Mouse (Mus musculus): ENCODE results near the gene Pld4.
A peak's percentile ranks its signal among the peaks of the same experiment; 100 is the strongest.

Pld4 gene

DNA sequence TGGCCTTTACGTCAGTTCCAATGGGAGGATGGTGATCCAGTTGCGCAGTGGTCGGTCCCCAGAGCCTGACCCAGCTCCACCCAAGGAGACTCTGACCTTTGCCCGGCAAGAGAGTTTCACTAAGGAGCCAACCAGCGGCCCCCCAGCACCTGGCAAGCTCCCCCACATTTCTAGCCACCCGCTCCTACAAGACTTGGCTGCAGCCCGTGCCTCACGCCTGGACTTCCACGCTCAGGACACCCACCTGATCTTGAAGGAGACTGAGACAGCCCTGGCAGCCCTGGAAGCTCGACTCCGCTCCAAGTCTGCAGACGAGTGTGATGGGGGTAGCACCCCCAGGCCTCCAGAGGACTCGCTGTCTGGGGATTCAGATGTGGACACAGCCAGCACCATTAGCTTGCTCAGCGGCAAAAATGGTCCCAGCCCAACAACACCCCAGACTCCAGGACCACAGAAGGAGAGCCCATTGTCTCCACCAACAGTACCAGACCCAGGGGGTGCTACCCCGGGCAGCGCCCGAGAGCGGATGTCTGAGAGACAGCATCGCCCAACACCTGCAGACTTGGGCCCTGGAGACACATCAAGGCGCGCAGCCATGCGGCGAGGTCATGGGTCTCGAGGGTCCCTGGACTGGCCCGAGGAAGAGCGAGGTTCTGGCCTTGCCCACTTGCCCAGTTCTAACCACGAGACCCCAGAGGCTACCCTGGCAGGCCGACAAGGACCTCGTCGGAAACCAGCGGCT is 22.0 kb upstream of the Pld4 start:
- no peak for DNase-seq (ENCODE audit: low read depth, low spot score)

DNA sequence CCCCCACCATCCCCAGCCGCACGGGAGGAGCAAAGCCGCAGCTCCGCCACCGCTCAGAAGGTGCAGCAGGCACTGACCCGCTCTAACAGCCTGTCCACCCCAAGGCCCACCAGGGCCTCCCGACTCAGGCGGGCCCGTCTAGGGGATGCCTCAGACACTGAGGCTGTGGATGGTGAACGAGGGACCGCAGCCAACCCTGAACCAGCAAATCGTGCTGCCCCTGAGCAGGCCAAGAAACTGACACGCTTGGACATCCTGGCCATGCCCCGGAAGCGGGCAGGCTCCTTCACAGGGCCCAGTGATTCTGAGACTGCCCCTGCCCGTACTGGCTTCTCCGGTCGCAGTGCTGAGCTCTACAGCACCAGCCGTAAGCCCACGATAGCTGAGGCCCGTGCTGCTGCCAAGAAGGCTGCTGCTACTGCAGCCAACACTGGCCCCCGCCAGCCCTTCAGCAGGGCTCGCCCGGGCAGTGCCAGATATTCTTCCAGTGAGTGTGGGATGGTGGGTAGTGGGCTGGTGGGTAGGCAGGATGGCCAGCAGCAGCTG is 21.4 kb upstream of the Pld4 start:
- no peak for DNase-seq (ENCODE audit: low read depth, low spot score)

DNA sequence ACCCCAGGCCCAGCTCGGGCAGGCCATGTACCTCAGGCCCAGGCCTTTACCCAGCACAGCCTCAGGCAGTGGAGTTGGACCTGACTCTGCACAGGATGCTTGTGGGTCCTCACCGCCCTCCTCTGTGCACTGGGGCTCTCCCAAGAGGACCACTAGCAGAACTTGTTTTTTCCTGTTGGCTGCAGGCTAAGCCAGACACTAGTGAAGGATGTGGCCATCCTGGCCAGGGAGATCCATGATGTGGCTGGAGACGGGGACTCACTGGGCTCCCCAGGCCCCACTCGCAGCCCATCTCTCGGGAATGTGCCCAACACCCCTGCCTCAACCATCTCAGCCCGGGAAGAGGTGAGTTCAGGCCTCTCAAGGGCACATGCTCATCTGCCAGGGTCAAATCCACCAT is 17.7 kb upstream of the Pld4 start:
- no peak for DNase-seq (ENCODE audit: low read depth, low spot score)

DNA sequence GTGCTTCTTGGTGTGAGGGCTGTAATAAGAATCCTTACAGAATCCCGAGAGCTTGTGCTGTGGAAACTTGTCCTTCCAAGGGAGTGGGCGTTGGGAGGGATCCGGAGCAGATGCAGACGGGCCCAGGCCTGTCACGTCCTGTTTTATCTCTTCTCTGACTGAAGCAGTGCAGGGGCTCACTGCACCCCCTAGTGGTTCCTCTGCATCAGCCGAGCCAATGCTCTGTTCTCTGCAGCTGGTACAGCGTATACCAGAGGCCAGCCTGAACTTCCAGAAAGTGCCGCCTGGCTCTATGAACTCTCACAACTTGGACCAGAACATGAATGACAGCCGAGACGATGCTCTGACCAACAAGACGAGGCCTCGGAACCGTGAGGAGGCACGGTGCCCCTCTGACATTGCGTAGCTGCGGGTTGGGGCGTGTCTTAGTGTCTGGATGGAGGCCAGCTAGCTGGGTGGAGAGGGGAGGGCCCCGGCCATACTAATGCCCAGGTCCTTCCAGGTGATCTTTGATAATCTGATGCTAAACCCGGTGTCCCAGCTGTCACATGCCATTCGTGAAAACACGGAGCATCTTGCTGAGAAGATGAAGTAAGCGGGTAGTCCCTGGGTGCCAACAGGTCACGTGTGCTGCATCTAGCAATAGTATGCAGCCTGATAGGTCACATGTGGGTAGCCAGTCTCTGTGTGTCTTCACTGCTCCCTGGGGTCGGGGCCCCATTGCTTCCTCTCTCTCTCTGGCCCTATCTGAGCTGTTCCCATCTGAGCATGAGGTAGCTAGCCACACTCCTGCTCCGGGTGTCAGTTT is 17.1 kb upstream of the Pld4 start:
- DNase-seq (ENCODE audit: low read depth, low spot score): peak; percentile 87

DNA sequence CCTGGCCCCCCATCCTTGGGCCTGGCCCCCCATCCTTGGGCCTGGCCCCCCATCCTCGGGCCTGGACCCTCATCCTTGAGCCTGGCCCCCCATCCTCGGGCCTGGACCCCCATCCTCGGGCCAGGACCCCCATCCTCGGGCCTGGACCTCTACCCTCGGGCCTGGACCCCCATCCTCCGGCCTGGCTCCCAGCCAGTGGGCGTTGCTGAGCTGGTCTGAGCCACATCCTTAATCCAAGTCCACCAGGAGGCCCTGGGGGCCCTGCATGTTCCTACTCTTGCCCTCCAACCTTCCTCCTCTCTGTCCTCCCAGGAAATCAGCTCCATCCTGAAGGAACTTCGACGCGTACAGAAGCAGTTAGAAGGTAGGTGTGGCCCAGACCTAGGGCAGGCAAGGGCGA is 16.2 kb upstream of the Pld4 start:
- DNase-seq (ENCODE audit: low read depth, low spot score): no peak

DNA sequence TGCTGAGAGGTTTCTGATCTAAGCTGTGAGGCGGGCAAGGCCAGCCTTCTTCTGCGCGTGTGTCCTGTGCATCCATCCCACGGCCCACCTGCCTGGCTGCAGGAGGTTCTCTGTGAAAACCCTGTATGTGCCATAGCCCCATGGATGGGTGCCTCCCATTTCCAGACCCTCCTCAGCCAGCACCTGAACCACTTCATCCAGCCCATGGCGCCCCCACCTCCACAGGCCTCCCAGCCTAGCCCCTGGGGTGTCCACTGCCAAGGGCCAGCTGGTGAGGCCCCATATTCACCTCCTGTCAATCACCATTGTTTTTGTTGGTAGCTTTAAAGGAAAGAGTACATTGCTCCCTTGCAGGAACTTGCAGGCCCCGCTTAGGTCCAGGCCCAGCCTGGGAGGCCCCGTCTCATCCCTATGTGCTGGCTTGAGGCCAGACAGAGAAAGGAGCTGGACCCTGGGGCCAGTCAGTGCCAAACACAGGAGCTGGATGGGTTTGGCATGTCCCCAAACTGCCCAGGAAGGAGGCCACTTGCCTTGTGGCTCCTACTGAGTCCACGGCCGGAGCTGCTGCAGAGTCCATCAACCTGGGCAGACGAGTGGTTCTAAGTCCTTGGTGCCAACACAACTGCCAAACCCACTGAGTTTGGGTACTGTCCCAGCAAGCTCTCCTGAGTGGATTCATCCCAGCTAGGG is 15.4 kb upstream of the Pld4 start:
- DNase-seq (ENCODE audit: low read depth, low spot score): no peak

DNA sequence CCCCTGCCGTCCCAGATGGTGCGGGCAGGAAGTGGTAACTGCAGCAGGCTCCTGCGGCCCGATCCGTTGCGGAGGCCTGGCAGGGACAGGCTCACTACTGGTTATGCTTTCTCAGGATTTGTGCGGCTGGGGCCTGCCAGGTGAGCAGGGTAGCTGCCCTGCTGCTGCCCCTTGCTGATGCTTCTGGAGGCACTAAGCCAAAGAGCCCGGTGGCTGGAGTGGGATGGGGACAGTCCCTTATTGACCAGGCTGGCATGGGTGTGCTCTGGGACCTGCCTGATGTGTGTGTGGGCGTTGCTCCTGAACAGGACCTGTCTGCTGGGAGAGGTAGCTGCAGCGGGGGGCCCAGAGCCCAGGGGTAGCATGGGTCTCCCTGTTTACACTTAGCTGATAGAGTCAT is 14.7 kb upstream of the Pld4 start:
- no peak for DNase-seq (ENCODE audit: low read depth, low spot score)

DNA sequence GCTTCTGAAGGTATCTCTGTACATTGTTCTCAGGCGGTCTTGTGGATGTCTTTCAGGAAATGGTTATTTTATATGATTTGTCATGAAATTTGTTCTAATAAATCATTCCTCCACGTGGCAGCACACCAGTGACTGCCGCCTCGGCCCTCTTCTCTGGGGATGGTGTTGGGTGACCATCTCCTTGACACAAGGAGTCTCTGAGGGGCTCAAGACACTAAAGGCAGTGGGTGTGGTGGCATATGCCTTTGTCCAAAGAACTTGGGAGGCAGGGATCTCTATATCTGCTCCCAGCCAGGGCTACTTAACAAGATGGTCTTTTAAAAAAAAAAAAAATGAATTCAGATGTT is 14.0 kb upstream of the Pld4 start:
- no peak for DNase-seq (ENCODE audit: low read depth, low spot score)

DNA sequence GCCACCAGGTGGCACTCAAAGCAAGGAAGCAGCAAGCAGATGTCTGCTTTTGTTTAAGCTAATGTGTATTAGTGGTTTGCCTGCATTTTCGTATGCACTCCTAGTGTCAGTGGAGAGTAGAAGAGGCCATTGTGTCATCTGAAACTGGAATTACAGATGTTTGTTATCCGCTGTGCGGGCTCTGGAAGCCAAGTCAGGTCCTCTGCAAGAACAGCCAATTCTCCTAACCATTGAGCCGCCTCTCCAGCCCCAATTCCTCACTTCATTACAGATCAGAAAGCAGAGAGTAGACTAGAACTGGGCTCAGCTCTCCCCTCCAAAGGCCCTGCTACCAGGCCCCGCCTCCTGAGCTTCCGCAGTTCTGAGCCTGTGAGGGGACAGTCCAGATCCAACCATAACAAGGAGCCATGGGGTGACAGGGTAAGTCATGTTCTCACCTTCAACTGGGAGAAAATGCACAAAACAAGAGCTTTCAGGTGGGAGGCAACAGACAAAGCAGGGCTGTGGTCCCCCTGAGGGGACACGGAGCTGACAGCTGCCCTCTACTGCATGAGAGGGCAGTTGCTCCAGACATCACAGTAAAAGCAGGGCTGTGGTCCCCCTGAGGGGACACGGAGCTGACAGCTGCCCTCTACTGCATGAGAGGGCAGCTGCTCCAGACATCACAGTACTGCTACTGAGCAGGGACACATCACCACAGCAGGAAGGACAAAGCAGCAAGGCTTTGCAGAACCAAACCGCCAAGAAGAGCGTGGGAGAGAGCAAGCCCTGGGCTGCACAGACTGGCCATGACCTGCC is 13.4 kb upstream of the Pld4 start:
- DNase-seq (ENCODE audit: low read depth, low spot score): peak; percentile 80

DNA sequence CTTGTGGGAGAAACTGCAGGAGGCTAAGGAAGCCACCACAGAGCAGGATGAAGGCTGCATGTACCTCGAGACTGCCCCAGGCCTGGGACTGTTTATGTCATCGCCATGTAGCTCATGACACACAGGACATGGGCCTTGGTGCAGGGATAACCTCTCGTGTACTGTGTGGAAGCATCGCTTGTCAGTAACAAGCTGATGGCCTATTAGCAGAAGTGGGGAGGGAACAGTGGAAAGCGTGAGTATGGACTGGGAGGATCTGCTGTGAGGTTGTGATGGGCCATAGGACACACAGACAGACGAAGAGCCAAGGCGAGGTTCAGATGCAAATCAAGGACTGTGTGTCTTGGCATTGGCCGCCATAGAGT is 12.9 kb upstream of the Pld4 start:
- DNase-seq (ENCODE audit: low read depth, low spot score): no peak

DNA sequence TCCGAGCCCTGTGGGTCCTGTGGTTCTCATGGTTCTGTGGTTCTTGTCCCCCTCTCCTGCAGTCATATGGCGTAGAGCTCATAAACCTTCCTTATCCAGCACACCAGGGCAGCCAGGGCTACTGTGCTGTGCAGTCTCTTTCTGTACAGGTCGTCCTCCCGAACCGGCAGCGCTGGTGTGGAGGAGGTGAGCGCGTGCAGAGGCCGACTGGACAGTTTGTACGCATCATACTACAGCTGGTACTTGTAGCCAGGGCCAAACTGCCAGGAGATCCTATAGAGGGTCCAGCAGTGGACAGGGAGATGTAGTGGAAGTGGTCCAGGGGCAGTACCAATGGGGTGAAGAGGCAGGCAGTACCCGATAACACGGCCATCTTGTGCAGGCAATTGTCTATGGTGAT is 9.5 kb upstream of the Pld4 start:
- no peak for DNase-seq (ENCODE audit: low read depth, low spot score)

DNA sequence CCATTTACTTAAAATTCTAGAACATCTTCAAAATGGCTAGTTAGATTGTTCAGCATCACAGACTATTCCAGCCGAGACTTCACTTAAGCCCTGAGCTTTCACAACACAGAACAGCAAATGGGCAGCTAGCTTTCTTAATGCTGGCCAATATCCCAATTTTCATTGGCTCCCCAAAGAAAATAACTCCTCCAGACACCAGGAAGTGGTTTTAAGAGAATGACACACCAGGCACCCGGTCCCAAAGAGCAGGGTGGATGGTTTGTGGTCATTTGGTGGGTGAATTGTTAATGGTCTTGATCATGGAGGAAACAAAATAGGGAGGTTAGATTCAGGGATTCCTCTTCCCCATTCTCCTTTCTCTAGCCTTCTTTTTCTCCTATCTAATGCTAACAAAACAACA is 8.1 kb upstream of the Pld4 start:
- DNase-seq (ENCODE audit: low read depth, low spot score): no peak

DNA sequence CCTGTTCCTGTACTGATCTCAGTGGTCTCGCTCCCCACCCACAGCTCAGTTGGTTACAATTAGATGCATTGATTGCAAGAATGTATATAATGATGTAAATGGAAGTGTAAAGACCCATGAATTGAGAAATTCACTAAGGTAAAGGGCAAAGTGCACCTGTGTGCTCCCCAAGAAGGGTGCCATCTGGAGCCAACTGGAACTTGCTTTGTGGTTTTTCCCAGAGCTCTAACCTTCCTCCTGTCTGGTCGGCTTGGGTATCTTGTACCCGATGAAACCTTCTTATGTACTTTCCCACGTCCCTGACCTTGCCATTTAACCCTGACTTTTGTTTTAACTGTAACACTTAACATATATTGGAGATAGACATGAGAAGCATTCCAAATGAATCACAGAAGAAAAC is 4.6 kb upstream of the Pld4 start:
- no peak for DNase-seq (ENCODE audit: low read depth, low spot score)

DNA sequence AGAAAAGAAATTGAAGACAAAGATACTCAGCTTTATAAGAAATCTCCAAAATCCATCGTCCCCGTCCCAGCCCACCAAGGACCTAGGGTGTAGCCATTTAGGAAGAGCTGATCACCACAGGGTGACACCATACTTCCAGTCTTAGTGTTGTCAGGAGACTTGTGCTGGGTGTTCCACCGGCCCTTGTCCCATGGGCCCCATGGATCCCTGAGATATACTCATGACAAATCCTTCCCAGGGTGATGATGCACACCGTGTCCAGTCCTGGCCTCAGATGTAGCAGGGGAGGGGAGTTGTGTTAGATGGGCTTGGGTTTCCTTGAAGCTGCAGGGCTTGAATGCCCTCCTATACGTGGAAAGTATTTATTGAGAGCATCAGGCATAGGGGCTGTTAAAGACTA is 2.6 kb upstream of the Pld4 start:
- no peak for DNase-seq (ENCODE audit: low read depth, low spot score)

DNA sequence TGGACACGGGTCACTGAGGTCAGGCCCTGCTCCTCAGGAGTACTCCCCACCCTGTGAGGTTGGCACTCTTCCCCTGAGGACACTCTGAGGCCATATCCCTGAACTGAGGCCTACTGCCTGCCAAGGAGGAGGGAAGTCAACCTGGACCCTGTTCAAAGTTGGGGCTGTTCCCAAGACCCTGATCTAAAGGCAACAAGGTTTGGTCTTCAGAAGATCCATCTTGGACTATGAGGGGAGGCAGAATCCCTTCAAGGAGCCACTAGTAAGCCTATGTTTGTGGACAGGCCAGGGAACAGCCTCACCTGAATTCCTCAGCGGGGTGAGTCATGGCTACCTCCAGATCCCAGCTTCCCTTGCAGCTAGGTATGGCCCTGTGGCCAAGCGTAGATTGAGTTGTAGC is 984 bp upstream of the Pld4 start:
- no peak for DNase-seq (ENCODE audit: low read depth, low spot score)

DNA sequence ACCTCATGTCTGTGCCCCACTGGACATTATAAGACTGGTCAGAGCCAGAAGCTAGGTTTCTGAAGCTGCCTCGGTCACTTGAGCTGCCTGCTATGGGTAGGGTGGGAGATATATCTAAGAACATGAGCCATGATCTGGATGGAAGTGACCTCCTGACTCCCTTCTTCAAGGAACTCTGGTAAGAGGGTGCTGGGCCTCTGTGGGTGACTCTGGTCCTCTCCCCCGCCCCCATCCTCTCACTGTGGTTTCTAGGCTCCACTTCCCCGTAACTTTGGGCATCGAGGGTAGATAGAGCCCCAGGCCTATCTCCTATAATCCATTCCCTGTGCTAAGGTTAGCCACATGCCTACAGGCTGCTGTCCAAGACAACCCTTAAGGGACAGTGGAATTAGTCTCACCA is 956 bp downstream of the Pld4 start:
- DNase-seq (ENCODE audit: low read depth, low spot score): no peak

DNA sequence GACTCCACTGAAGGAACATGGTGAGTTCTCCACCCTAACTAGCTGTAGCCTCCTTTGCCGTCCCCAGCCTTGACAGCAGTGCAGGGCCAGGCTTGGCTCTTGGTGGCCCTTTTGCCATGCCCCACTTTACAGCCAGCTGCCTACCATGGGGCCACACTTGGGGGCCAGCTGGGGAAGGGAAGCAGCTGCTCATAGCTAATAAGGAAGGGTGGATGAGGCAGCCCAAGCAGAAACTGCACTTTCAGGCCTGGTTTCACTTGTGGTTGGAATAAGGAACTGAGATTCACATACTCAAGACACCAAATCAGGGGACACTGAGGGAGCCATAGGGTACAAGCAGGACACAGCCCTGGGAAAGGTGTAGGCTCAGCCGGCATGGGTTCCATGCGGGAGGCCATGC is 1.6 kb downstream of the Pld4 start:
- DNase-seq (ENCODE audit: low read depth, low spot score): no peak

DNA sequence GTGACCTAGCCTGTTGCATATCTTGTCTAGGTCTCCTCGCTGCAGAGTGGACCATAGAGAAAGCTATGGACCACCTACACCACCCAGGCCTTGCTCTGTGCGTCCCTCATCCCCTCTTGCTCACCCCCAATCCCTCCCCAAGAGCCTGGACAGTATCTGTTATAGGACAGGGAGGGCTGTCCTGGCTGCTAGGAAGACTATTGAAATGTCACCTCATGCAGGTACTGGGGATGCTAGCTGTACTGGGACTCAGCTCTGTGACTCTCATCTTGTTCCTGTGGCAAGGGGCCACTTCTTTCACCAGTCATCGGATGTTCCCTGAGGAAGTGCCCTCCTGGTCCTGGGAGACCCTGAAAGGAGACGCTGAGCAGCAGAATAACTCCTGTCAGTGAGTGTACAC is 2.7 kb downstream of the Pld4 start:
- no peak for DNase-seq (ENCODE audit: low read depth, low spot score)

DNA sequence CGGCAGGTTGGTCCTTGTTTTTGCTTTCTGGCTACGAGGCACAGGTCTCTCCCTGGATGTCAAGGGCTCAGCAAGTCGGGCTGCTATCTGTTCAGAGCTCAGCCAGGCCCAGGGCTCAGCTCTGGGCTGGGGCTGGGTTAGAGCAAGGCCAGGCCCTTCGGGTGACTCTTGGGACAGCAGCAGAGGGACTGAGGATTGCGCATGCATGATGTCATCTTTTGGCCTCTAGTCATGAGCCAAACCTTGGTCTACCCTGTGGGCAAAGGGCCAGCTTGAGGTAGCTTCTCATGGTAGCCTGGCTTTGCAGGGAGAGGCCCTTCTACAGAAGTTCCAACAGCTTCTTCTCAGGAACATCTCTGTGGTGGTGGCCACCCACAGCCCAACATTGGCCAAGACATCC is 3.7 kb downstream of the Pld4 start:
- no peak for DNase-seq (ENCODE audit: low read depth, low spot score)

DNA sequence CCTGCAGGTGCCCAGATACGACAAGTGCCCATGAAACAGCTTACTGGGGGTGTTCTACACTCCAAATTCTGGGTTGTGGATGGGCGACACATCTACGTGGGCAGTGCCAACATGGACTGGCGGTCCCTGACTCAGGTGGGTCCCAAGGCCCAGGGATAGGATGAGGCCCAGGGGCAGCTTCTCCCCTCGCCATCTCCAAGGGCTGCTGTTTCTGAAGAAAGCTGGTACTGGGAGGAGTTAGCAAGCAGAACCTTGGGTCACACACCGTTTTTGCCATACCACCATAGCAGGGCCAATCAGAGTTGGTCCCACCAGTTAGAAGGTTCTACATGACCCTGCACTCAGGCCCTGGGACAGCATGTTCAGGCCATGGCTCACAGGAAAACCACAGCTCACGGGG is 4.5 kb downstream of the Pld4 start:
- DNase-seq (ENCODE audit: low read depth, low spot score): no peak

DNA sequence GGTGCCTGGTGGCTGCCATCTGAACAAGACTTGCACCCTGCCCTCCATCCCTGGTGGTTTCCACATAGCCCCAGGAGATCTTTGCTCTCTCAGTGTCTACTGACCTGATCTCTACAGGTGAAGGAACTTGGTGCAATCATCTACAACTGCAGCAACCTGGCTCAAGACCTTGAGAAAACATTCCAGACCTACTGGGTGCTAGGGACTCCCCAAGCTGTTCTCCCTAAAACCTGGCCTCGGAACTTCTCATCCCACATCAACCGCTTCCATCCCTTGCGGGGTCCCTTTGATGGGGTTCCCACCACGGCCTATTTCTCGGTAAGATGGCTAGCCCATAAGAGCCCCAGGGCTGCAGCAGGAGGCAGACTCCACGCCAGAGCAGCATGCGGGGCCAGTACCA is 6.1 kb downstream of the Pld4 start:
- DNase-seq (ENCODE audit: low read depth, low spot score): no peak
